Mouse (Mus musculus): ENCODE results near the gene Bcat2. TPM values are rescaled to one million over a fixed set of nuclear protein-coding genes. Genes with fewer than 3 reads are reported as not detected.

Bcat2 gene
- total and polyA plus RNA-seq, 2 experiments = 14.7 to 54.5 TPM

- no peak for TF ChIP-seq POLR2A (IDR thresholded peaks at IDR 0.05; ENCODE audit: extremely low read depth, insufficient read depth, low read length)
- TF ChIP-seq CTCF (IDR thresholded peaks at IDR 0.05; ENCODE audit: low read depth, low read length) = peak; percentile 84
- peak; percentile 44 for DNase-seq (ENCODE audit: extremely low read depth, low read depth, low spot score)
- Histone ChIP-seq H3K79me2 (ENCODE audit: control insufficient read depth, insufficient read depth, low read length) (no peaks in the 10 kb centered on the region), H3K27ac (replicated peaks; ENCODE audit: insufficient read depth, low read depth, low read length) (no peak overlapping the region), H3K36me3 (ENCODE audit: control insufficient read depth, insufficient read depth, low read length) (no peaks in the 10 kb centered on the region), H3K27me3 (ENCODE audit: control insufficient read depth, insufficient read depth, low read length) (no peaks in the 10 kb centered on the region), H3K9ac (ENCODE audit: low read depth, low read length) (no peak overlapping the region), H3K4me3 (ENCODE audit: insufficient read depth, low read depth, low read length) (no peak overlapping the region), H3K4me1 (ENCODE audit: control insufficient read depth, insufficient read depth, low read length) (no peaks in the 10 kb centered on the region)
- WGBS = 23% methylated on average over 17 of the region's 17 CpGs
These were observed 8.9 kb upstream of the Bcat2 start for GRCm38 (mm10) chr7:45560843-45561623.

- H3K36me3 ChIP-seq (ENCODE audit: control insufficient read depth, insufficient read depth, low read length) = no peaks in the 10 kb centered on the region
- no peaks in the 10 kb centered on the region for H3K27me3 ChIP-seq (ENCODE audit: control insufficient read depth, insufficient read depth, low read length)
- DNase-seq (ENCODE audit: extremely low read depth, low read depth, low spot score) = no peak
- no peak overlapping the region for H3K27ac ChIP-seq (replicated peaks; ENCODE audit: insufficient read depth, low read depth, low read length)
- WGBS = 62% methylated on average over 12 of the region's 12 CpGs
- H3K4me3 ChIP-seq (ENCODE audit: insufficient read depth, low read depth, low read length) = no peak overlapping the region
- no peak overlapping the region for H3K9ac ChIP-seq (ENCODE audit: low read depth, low read length)
- TF ChIP-seq CTCF (IDR thresholded peaks at IDR 0.05; ENCODE audit: low read depth, low read length) (no peak), POLR2A (IDR thresholded peaks at IDR 0.05; ENCODE audit: extremely low read depth, insufficient read depth, low read length) (no peak)
- H3K79me2 ChIP-seq (ENCODE audit: control insufficient read depth, insufficient read depth, low read length) = no peaks in the 10 kb centered on the region
- no peaks in the 10 kb centered on the region for H3K4me1 ChIP-seq (ENCODE audit: control insufficient read depth, insufficient read depth, low read length)
These were observed 8.1 kb upstream of the Bcat2 start for GRCm38 (mm10) chr7:45561624-45562520.

GRCm38 (mm10) chr7:45564811-45565210 is 5.1 kb upstream of the Bcat2 start:
- Histone ChIP-seq H3K79me2 (ENCODE audit: control insufficient read depth, insufficient read depth, low read length) (no peaks in the 10 kb centered on the region), H3K9ac (ENCODE audit: low read depth, low read length) (no peak overlapping the region), H3K4me3 (ENCODE audit: insufficient read depth, low read depth, low read length) (no peak overlapping the region), H3K27ac (replicated peaks; ENCODE audit: insufficient read depth, low read depth, low read length) (no peak overlapping the region), H3K4me1 (ENCODE audit: control insufficient read depth, insufficient read depth, low read length) (peaks cover 4% of the 10 kb centered on the region), H3K36me3 (ENCODE audit: control insufficient read depth, insufficient read depth, low read length) (peaks cover 2% of the 10 kb centered on the region; the same call in 1 of the 2 replicates), H3K27me3 (ENCODE audit: control insufficient read depth, insufficient read depth, low read length) (no peaks in the 10 kb centered on the region)
- no peak for TF ChIP-seq POLR2A (IDR thresholded peaks at IDR 0.05; ENCODE audit: extremely low read depth, insufficient read depth, low read length)
- TF ChIP-seq CTCF (IDR thresholded peaks at IDR 0.05; ENCODE audit: low read depth, low read length) = no peak
- 62% methylated on average over 2 of the region's 2 CpGs for WGBS
- no peak for DNase-seq (ENCODE audit: extremely low read depth, low read depth, low spot score)

GRCm38 (mm10) chr7:45565446-45565845 is 4.5 kb upstream of the Bcat2 start:
- TF ChIP-seq POLR2A (IDR thresholded peaks at IDR 0.05; ENCODE audit: extremely low read depth, insufficient read depth, low read length) = no peak
- TF ChIP-seq CTCF (IDR thresholded peaks at IDR 0.05; ENCODE audit: low read depth, low read length) = no peak
- WGBS = 97% methylated on average over 9 of the region's 9 CpGs

GRCm38 (mm10) chr7:45567112-45567779 is 2.7 kb upstream of the Bcat2 start:
- H3K4me3 ChIP-seq (ENCODE audit: insufficient read depth, low read depth, low read length) = no peak overlapping the region
- WGBS = 59% methylated on average over 8 of the region's 8 CpGs
- H3K79me2 ChIP-seq (ENCODE audit: control insufficient read depth, insufficient read depth, low read length) = no peaks in the 10 kb centered on the region
- H3K36me3 ChIP-seq (ENCODE audit: control insufficient read depth, insufficient read depth, low read length) = peaks cover 13% of the 10 kb centered on the region
- DNase-seq (ENCODE audit: extremely low read depth, low read depth, low spot score) = peak; percentile 37
- no peaks in the 10 kb centered on the region for H3K27me3 ChIP-seq (ENCODE audit: control insufficient read depth, insufficient read depth, low read length)
- peak overlapping the region; percentile 74 for H3K27ac ChIP-seq (replicated peaks; ENCODE audit: insufficient read depth, low read depth, low read length)
- TF ChIP-seq POLR2A (IDR thresholded peaks at IDR 0.05; ENCODE audit: extremely low read depth, insufficient read depth, low read length) (no peak), CTCF (IDR thresholded peaks at IDR 0.05; ENCODE audit: low read depth, low read length) (no peak)
- H3K9ac ChIP-seq (ENCODE audit: low read depth, low read length) = no peak overlapping the region
- peaks cover 6% of the 10 kb centered on the region for H3K4me1 ChIP-seq (ENCODE audit: control insufficient read depth, insufficient read depth, low read length)

More at GRCm38 (mm10) chr7:45565446-45565845, 4.5 kb upstream of the Bcat2 start:
- Histone ChIP-seq H3K9ac (ENCODE audit: low read depth, low read length) (no peak overlapping the region), H3K27ac (replicated peaks; ENCODE audit: insufficient read depth, low read depth, low read length) (no peak overlapping the region), H3K4me3 (ENCODE audit: insufficient read depth, low read depth, low read length) (no peak overlapping the region), H3K27me3 (ENCODE audit: control insufficient read depth, insufficient read depth, low read length) (no peaks in the 10 kb centered on the region), H3K4me1 (ENCODE audit: control insufficient read depth, insufficient read depth, low read length) (peaks cover 4% of the 10 kb centered on the region), H3K79me2 (ENCODE audit: control insufficient read depth, insufficient read depth, low read length) (no peaks in the 10 kb centered on the region), H3K36me3 (ENCODE audit: control insufficient read depth, insufficient read depth, low read length) (peaks cover 2% of the 10 kb centered on the region)
- DNase-seq (ENCODE audit: extremely low read depth, low read depth, low spot score) = no peak

All from liver, adult 2 months (tissue).